Mouse (Mus musculus): ENCODE data around the gene Npff.

DNA sequence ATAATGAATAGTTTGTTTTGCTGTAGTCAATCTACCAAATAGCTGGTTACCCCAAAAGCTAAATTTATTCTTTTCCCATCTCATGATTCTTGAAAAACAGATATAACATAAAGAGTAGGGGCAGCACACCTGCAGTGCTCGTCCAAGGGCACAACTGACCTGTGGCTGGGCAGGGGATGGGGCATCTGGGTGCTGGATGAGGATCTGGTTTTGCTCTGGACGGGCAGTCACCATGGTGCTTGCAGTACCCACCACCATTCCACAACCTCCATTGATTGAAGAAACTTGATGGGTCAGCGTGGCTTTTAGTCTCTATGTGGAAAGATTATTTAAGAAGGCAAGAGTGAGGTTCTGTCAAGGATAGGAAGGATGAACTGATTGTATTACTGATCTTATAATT lies 21.5 kb upstream of the Npff start:
- TF ChIP-seq CTCF (IDR thresholded peaks at IDR 0.05 in 2 of 3, conservative IDR thresholded peaks at IDR 0.05 in 1 of 3; ENCODE audit: control insufficient read depth in 1 of 3, insufficient read depth in 1 of 3, low read depth in 2 of 3, low read length in 3 of 3, poor library complexity in 1 of 3, severe bottlenecking in 1 of 3) (no peak), KAT2A (conservative IDR thresholded peaks at IDR 0.05; ENCODE audit: low read depth, low read length) (no peak), MAX (IDR thresholded peaks at IDR 0.05; ENCODE audit: low read length) (no peak), TCF12 (IDR thresholded peaks at IDR 0.05; ENCODE audit: low read depth, low read length) (no peak), GATA1 (IDR thresholded peaks at IDR 0.05; ENCODE audit: low read depth, low read length) (no peak), POLR2A (IDR thresholded peaks at IDR 0.05; ENCODE audit: control insufficient read depth in 1 of 2, insufficient read depth in 1 of 2, low read depth in 1 of 2, low read length in 2 of 2, poor library complexity in 1 of 2) (no peak), SIN3A (IDR thresholded peaks at IDR 0.05; ENCODE audit: low read length) (no peak), MYC (IDR thresholded peaks at IDR 0.05; ENCODE audit: low read depth, low read length) (no peak), EP300 (IDR thresholded peaks at IDR 0.05; ENCODE audit: low read depth in 1 of 2, low read length in 2 of 2) (no peak), BHLHE40 (IDR thresholded peaks at IDR 0.05; ENCODE audit: borderline replicate concordance, low read depth, low read length) (no peak), NRF1 (IDR thresholded peaks at IDR 0.05; ENCODE audit: insufficient read depth, low read depth, low read length, poor library complexity, severe bottlenecking) (no peak), ELF1 (IDR thresholded peaks at IDR 0.05; ENCODE audit: low read depth, low read length) (no peak), GABPA (IDR thresholded peaks at IDR 0.05; ENCODE audit: low read depth, low read length) (no peak)

Measured in MEL (cell line).